Mouse (Mus musculus): Measurements from ENCODE around the gene Zscan4e.
"Not testable (repeated sequence)": the region's sequence is repeated elsewhere in the genome, so short reads cannot be mapped to it uniquely, and the experiment has no call there.

The Zscan4e gene

GRCm38 (mm10) chr7:11310582-11310981 lies at the start of gene Zscan4e:
TSS of gene Zscan4e (minus strand) at chr7:11310682.
- DNase-seq = not testable (repeated sequence)
